Mouse (Mus musculus) layer of hippocampus, postnatal 14 days (tissue): ENCODE measurements around the gene Zfp365. TPM values are rescaled to one million over a fixed set of nuclear protein-coding genes. Genes with fewer than 3 reads are reported as not detected.

ENCODE experiments used
- DNase-seq, 2 experiments: peaks; one replicate each; pipeline ENCODE4 v3.0.0; 2021 to 2022; ENCODE audit warnings: low spot score in 2 of 2, mixed read lengths in 1 of 2
- total RNA-seq, 2 experiments: library from RNA; stranded (reverse); gene quantifications; 2 replicates each; pipeline ENCODE4 v1.2.3; 2021

Gene Zfp365
- total RNA-seq, 2 experiments from 2014 or later, result 138 to 158 TPM

- no peak for DNase-seq
These were observed 6.4 kb downstream of the Zfp365 start for GRCm38 (mm10) chr10:67906063-67906462.

GRCm38 (mm10) chr10:67903387-67903786 lies 9.1 kb downstream of the Zfp365 start:
- peak in 1 of 2 experiments; percentile 54 for DNase-seq

- no peak for DNase-seq
These were observed 11.3 kb downstream of the Zfp365 start for GRCm38 (mm10) chr10:67901179-67901578.

- no peak for DNase-seq
These were observed 13.3 kb downstream of the Zfp365 start for GRCm38 (mm10) chr10:67898949-67899675.

- DNase-seq, result no peak
These were observed 14.0 kb downstream of the Zfp365 start for GRCm38 (mm10) chr10:67898355-67898935.

- DNase-seq, result no peak
These were observed 15.2 kb downstream of the Zfp365 start for GRCm38 (mm10) chr10:67897281-67897680.

- no peak for DNase-seq
These were observed 17.8 kb downstream of the Zfp365 start for GRCm38 (mm10) chr10:67894683-67895082.

GRCm38 (mm10) chr10:67894059-67894458 lies 18.4 kb downstream of the Zfp365 start:
- DNase-seq, result peak in 1 of 2 experiments; percentile 48

GRCm38 (mm10) chr10:67893226-67893625 lies 19.2 kb downstream of the Zfp365 start:
- peak in 1 of 2 experiments; percentile 53 for DNase-seq

GRCm38 (mm10) chr10:67891126-67891525 lies 21.3 kb downstream of the Zfp365 start:
- DNase-seq, result no peak

- no peak for DNase-seq
These were observed 24.5 kb downstream of the Zfp365 start for GRCm38 (mm10) chr10:67887971-67888370.

- DNase-seq, result no peak
These were observed 31.8 kb downstream of the Zfp365 start for GRCm38 (mm10) chr10:67880692-67881091.

- DNase-seq, result peak; percentile 65 to 73
These were observed 40.7 kb downstream of the Zfp365 start for GRCm38 (mm10) chr10:67871811-67872210.

GRCm38 (mm10) chr10:67868234-67868633 lies 44.2 kb downstream of the Zfp365 start:
- DNase-seq, result no peak

- DNase-seq, result no peak
These were observed 46.6 kb downstream of the Zfp365 start for GRCm38 (mm10) chr10:67865841-67866240.

GRCm38 (mm10) chr10:67865063-67865462 lies 47.4 kb downstream of the Zfp365 start:
- no peak for DNase-seq

- DNase-seq, result peak in 1 of 2 experiments; percentile 58
These were observed 50.1 kb downstream of the Zfp365 start for GRCm38 (mm10) chr10:67862331-67862730.

- peak; percentile 71 to 89 for DNase-seq
These were observed 53.6 kb downstream of the Zfp365 start for GRCm38 (mm10) chr10:67858878-67859277.

GRCm38 (mm10) chr10:67857561-67857906 lies 54.9 kb downstream of the Zfp365 start:
- no peak for DNase-seq

GRCm38 (mm10) chr10:67856791-67857560 lies 55.5 kb downstream of the Zfp365 start:
- DNase-seq, result no peak

- no peak for DNase-seq
These were observed 56.7 kb downstream of the Zfp365 start for GRCm38 (mm10) chr10:67855760-67856159.

- no peak for DNase-seq
These were observed 60.1 kb downstream of the Zfp365 start for GRCm38 (mm10) chr10:67852411-67852810.
